Mouse (Mus musculus) kidney, postnatal 4 days (tissue): Measurements from ENCODE around the gene Vcl.

Source experiments
- DNase-seq, 2 experiments: peaks; one replicate each; pipeline ENCODE4 v3.0.0; 2021; ENCODE audit warnings: mixed read lengths in 2 of 2

The Vcl gene

DNA sequence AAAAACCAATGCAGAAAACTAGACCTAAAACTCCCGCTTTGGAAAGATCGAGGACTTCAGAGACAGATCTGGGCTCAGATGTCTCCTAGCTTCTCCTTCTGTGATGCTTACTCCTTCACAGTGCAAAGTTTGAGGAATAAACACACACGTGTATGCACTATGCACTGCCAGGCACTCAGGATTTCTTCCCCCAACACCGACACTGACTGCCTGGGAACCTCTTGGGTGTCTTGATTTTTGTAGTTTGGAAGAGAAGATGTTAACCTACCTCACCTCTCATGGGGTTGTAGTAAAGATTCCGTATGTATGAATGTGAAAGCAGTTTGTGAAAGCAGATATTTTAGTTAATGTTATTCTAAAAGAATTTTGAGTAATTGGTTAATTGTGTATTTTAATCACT lies 88.7 kb downstream of the Vcl start:
- DNase-seq: no peak

DNA sequence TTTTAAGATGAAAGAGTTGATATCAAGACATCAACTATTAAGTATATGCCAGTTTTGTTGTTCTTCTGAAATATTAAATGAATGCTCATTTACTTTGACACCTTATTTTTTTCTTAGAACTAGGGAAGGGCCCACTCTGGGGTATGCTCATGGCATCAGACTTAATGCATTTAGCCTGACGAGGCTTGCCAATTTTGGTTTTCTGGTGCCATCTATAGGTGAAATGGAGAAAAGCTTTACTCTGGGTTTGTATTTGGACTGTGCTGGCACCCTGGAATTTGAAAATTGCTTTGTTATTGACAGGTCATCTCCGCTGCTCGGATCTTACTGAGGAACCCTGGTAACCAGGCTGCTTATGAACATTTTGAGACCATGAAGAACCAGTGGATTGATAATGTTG lies 89.8 kb downstream of the Vcl start:
- no peak for DNase-seq

DNA sequence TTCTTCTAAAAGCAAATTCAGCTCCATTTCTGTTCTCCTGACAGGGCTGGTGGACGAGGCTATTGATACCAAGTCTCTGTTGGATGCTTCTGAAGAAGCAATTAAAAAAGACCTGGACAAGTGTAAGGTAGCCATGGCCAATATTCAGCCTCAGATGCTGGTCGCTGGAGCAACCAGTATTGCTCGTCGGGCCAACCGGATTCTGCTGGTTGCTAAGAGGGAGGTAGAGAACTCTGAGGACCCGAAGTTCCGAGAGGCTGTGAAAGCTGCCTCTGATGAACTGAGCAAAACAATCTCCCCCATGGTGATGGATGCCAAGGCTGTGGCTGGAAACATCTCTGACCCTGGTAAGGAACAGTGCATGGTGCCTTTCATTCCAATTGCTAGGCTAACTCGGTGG lies 91.2 kb downstream of the Vcl start:
- DNase-seq: no peak

DNA sequence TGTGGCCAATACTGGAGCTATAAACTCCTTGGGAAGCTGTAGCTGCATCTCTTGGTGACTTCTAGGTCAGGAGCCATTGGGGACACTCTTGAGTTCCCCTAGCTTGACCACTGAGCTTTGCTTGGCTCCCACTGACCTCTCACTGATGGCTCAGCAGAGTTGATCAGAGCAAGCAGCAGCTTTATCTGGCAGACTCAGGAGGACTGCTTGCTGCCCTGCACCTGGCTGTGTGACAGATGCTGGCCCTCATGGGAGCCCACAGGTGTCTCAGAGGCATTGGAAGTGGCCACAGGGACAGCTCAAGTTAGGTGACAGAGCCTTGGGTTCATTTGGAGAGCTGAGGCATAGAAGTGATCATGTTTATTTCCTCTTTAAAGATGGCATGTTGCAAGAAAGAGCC lies 98.3 kb downstream of the Vcl start:
- no peak for DNase-seq

DNA sequence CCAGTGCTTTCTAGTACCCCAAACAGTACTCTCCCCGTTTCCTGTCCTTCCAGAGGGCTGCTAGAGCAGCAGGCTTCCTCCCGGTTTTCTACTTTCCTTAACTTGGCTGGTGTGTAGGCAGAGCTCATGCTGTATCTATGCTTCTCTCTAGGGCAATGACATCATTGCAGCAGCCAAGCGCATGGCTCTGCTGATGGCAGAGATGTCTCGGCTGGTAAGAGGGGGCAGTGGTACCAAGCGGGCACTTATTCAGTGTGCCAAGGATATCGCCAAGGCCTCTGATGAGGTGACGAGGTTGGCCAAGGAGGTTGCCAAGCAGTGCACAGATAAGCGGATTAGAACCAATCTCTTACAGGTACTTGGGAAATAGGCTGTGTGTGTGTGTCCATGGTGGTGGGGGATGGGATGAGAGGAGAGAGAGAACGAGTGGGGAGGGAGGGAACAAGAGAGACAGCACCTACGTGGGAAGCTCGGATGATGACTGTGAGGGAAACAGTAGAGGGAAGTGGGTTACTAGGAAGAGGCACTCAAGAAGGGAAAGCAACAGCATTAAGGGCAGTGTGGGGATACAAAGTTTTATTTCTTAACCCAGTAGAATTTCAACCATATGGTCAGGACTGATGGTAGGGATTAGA lies 99.9 kb downstream of the Vcl start:
- DNase-seq: no peak

DNA sequence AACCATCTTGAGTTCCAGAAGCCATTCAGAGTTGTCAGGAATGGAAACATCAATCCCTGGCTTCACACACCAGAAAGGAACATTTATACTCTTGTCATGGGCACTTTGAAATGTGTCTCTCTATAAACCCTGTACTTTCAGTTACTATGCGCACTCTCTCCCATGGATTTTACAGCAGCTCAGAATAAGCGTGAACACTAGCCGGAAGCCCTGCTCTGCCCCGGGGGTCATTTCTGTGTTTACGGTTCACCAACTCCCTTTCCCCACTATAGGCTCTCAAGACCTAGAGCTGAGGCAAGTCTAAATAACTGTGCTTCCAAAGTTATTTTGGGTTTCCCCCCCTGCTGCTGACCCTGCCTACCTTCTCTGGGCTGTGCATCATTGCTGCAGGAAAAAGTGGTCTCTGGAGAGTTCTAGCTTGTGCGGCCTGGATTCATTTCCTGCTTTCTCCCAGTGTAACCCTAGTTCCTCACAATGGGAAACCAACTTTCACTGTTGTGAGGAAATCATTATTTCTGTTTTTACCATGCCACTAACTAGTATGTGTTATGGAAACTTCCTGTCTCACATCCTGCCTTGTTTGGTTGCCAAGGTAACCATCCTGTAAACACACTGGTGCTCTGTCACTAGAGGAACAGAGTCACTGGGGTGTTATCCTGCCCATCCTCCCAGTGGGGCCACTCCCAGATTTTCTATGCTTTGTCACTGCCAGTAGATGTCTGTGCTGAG lies 102.7 kb downstream of the Vcl start:
- peak; percentile 34 to 58 for DNase-seq

DNA sequence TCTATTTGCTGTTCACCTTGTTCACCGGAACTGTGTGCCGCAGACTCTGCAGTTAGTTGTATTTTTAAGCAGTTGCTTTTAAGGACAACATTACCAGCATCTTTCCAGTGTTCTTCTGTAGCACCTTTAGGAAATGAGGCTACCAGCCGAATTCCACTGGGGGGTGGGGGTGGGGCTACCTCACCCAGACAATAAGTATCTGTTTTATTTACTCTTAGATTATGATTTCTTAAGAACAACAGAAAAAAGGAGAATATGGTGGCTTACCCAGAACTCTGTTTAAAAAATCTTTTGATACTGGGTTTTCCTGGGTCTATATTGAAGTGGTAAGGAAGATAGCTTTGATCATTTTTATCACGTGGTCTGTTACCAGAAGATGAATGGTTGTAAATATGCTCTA lies 105.1 kb downstream of the Vcl start:
- no peak for DNase-seq

DNA sequence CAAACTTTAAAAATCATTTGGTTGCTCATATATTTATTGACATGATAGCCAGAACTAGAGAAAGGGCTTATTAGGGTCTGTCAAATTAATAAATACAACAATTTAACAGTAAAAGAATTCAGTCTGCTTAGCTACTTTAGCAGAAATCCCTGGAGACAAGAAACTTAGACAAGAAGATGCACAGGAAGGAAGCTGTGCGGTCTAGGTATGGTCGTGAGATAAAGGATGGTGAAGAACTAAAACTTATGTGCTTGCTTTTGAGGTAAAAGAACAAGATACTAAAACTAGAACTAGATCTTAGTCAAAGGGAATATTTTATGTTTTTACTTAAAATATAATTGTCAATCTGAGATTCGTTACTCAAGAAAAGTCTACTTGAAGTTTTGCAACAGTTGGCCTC lies 105.6 kb downstream of the Vcl start:
- no peak for DNase-seq

DNA sequence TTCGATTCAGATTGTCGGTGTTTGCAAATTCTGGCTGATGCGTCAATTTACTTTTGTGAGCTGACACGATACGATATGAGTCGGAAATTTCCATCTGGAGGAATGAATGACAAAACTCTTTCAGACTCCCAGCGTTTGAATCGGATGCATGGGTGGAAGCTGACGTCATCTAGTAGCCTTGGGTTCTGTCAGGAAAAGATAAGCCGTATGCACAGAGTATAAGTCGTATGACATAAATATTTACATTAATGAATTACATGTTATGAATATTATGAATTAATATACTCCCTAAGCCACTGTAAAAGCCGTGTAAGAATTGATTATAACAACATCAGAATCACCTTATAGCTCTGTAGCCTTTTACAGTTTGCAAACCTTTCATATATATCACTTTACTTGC lies 109.9 kb downstream of the Vcl start:
- no peak for DNase-seq

DNA sequence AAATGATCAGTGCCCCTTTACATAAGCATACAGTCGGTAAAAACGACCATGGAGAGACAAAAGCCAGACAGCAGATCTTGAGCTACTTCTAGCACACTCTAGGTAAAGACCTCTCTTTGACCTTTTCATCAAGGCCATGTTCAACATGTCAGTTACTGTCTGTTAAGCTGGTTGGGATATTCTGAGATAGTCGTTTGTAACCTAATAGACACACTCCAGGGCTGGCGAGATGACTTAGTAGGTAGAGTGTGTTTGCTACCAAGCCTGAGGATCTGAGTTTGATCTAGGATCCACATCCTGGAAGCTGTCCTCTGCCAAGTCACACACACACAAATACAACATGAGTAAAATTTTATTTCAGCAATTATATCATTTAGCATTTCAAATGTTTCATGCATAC lies 110.4 kb downstream of the Vcl start:
- no peak for DNase-seq

DNA sequence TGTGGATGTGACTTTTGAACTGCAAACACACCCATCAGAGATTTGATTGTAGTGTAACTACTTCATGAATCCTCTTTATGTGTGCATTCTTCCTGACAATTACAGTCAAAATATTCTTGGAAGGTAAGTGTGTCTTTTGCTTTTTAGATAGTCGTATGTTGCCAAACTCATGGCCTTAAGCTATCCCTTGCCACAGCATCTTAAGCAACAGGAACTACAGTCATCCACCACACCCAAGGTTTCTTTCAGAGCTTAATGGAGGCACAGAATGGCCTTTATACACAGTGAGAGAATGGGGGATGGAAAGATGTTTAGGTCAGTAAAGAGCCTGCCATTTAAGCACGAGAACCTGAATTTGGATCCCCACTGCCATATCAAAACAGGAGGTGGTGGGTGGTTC lies 118.6 kb downstream of the Vcl start:
- no peak for DNase-seq

DNA sequence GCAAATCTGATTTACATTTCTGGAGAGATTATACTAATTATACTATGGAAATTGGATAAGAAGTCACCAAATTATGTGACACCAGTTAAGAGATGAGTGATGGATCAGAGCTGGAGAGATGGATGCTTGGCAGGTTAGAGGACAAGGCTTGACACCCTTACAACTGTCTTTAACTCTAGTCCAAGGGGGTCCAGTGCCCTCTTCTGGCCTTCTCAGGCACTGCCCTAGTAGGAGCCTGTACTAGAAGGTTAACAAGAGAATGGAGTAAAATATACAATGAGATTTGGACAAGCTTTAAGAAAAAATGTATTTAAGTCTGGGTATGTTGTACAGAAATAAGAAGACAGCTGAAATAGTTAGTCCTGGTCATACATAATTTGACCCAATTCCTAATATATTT lies 119.7 kb downstream of the Vcl start:
- DNase-seq: peak; percentile 66 to 70

DNA sequence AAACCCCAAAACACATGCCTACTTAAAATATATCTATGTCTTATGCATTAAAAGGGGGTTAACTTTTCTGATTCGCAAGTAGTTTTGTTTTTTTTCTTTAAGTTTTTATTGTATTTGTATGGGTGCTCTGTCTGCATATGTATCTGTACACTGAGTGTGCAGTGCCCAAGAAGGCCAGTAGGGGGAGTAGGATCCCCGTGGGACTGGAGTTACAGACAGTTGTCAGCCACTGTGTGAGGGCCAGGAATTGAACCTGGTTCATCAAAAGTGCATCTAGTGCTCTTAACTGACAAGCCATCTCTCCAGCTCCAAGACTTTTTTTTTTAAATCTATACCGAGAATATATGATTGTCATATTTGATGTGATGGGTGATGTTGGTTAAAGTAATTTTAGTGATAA lies 121.5 kb downstream of the Vcl start:
- DNase-seq: peak; percentile 56

DNA sequence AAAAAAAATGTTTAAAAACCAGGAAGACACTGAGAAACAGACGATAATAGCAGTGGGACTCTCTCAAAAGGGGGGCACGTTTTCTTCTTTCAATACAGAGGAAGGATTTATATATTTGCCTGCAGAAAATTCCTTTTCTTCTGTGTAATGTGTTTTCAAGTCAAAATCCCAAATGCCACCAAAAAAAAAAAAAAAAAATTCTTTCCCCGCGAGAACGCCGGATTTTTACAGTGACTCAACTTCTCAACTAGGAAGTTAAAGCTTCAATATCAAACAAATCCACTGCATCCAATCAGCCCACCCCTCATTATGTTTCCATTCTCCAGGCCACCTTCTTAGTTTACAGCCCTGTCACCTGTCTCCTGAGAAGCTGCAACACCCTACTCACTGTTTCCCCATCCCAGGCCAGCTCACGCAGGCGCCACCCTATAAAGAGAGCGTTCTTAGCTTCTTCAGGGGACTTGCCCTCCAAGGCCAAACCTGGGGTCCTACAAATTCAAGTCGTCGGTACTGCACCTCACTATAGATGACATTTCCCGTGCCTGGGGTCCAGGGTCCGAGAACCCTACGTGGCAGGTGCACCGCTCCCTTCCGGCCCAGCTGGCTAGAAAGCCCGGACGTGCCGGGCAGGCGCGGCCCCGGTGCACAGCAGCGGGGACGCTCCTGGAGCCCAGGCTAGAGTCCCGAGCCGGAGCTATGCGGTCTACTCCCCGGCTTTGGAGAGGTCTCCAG lies 122.3 kb downstream of the Vcl start:
- DNase-seq: no peak

DNA sequence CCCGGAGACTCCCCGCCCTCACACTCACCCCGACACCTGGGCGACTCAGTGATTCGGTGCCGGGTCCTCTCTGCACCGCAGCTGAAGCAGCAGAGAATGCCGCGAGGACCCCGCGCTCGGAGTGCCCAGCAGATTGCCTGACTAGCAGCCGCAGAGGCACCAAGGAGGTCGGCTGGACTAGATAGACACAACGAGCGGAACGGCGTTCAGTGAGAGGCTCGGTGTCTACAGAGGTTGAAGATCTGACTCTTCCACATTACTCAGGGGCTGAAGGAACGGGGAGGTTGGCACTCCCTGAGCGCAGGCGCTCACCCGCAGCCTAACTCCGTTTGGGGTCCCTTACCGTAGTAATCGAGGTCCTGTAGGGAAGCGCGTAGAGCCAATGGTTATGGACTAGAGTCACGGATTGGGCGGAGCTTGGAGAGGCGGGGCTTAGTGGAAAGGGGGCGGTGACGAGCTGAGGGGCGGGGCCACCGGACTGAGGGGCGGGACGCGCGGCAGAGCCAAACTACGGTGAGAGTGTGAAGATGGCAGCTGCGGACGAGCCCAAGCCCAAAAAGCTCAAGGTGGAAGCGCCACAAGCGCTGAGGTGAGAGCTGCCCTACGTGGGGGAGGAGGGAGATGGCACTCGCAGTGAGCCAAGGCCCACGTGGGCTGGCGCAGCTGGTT lies 123.0 kb downstream of the Vcl start, which contains the start of the genes Ap3m1 and Adk:
TSS of gene Ap3m1 (minus strand) at position 397 of the 669 bp plus-strand sequence.
TSS of gene Adk (plus strand) at position 463 of the 669 bp plus-strand sequence.
- DNase-seq: peak; percentile 97

DNA sequence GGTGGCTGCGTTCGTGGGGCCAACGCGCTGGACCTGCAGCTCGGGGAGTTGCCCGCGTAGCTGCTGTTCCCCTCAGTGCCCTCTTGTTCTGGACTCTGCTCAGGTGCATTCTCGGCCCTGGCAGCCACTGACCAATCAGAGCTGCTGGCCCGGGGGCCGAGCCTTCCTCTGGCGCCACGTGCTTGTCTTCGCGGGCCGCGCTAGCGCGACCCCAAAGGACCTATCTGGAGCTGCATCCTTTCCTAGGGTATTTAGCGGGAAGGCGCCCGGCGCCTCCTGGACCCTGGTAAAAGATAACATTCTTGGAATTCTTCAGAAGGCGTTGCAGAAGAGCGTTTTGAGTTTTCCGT lies 123.6 kb downstream of the Vcl start:
- DNase-seq: peak; percentile 82 to 92

DNA sequence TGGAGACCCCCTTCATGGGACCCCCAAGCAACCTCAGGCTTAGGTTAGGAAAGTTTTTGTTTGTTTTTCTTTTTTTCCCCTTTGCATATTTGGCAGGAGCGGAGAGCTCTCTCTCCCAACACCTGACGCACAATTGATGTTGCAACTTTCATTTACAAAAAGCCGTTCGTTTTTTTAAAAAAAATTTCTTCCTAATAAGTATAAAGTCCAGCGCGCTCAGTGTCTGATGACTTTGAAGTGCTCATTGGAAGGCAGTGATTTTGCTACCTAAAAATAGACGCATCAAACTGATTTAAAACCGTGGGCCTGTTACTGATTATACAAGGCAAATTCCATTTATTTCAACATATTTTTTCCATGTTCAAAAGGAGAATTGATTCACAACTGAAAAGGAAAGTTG lies 124.0 kb downstream of the Vcl start:
- DNase-seq: no peak

DNA sequence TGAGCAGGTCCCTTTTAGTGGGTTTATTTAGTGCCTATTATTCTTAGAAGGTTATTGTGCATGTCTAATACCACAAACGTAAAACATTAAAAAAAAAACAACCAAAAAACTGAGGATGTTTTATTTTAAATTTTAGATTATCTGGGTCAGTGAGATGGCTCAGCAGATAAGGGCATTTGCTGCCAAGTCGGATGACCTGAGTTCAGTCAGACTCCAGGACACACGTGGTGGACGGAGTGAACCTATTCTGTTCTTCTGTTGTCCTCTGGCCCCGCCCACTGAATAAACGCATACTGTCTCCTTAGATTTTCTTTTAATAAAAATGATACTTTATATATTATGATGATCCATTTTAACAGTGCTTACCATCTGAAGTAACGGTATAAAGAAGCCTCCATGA lies 124.4 kb downstream of the Vcl start:
- DNase-seq: no peak

DNA sequence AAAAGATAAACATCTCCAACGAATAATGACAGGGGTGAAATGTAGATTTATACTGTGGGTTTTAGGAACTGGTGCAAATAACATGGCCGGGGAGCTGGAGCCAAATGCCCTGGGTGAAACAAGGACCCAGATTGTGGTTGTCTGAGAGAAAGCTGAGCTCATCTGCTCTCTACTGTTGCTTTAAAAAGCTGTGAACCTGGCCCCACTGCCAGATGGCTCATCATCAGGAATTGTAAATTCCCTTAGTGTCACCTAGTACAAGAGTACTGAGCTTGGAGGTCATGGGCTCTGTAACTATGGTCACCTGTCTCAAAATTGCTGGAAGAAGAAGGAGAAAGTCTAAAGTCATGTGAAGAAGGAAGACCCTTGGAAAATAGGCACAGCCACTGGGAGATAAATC lies 129.8 kb downstream of the Vcl start:
- no peak for DNase-seq

DNA sequence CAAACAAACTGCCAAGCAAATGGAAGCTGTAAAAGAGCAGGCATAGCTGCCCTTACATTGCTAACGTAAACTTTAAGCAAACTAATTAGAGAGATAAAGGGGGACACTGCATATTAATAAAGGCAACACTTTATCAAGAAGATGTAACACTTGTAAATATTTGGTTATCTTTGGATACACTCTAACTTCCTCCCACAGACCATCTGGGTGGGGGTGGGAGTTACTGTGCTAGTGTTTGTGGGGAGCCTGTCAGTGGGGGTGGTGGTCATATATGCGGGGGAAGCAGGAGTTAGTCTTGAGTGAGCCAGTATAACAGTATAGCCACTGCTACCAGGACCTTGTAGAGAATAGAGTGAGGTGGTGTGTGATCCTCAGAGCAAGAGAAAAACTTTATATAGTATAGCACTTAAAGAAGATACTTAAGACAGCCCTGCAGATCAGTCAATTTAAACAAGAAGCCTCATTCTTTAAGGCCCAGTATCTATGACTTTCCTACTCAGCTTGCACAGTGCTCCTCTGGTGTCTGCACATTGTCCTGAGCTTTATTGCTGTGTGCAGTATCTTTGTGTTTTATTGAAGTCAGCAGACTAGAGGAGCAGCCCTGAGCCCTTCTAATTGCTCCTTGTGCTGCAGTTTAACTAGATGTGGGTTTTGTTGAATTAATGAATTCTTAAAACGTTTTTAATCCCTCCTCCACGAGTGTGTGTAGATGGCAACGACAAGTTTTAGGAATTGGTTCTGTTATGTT lies 133.7 kb downstream of the Vcl start:
- no peak for DNase-seq

DNA sequence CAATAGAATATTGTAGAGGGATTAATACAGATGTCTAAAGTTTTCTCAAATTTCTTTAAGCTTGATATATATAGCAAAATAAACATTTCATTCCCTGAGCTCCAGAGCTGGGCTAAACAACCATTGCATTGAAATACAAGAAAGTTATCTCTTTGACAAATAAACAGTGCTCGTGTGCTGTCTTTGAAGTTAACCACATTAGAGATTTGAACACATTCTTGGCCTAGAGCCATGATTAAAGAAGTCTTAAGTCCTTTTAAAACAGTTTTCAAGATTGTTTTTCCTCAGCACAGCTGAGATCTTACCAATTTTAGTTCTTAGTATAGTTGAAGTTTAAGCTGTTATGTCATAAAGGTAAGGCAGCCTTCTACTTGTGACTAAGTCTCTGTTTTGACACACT lies 135.1 kb downstream of the Vcl start:
- no peak for DNase-seq

DNA sequence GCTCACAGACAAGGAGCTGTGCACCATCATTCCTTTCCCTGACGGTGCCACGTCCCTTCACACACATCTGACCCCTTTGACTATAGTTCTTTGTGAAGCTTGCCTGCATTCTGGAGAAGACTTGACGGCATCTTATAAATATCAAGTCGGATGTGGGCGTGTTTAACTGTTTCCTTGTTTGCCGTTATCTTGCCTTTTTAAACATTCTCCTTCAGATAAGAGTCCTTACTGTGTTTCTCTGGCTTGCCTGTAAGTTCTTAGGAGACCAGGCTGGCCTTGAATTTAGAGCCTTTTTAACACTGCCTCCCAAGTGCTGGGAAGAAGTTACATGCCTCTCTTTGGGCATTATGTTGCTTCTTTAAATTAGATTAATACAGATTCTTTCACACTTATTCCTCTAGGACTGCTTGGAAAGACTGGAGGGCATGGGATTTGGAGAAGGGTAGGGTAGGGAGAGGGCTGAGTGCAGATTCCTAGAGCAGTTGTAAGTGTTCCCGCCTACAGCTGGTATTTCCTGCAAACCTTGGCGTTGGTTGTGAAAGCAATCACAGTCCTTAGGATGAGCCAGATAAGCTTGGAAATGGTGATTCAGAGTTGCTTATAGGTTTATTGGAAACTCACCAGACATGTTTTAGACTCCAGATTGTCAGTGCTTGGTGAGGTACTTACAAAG lies 136.4 kb downstream of the Vcl start:
- DNase-seq: no peak
